Mouse (Mus musculus) cortical plate, adult 2 months (tissue): ENCODE results near the gene Ccnt1.

ENCODE experiments used
- CTCF ChIP-seq: fragments of 200-500 bp; IDR thresholded peaks from 2 replicates; pipeline ENCODE4 v1.5.1; 2011; ENCODE audit warnings: mild to moderate bottlenecking, control low read depth, low read length; ENCODE audit not compliant: insufficient read depth; ENCODE audit errors: extremely low read depth
- POLR2A ChIP-seq: fragments of 200-500 bp; IDR thresholded peaks from 2 replicates; pipeline ENCODE4 v1.6.1; 2011; ENCODE audit warnings: mild to moderate bottlenecking, low read length, control low read depth; ENCODE audit not compliant: insufficient read depth; ENCODE audit errors: extremely low read depth

- no peak for TF ChIP-seq CTCF
- TF ChIP-seq POLR2A = no peak
Measured at GRCm38 (mm10) chr15:98506253-98506957, 64.3 kb downstream of the Ccnt1 start.
